Mouse (Mus musculus): ENCODE data around the gene Fbxl15. TPM values are rescaled to one million over a fixed set of nuclear protein-coding genes. Genes with fewer than 3 reads are reported as not detected.
A peak's percentile ranks its signal among the peaks of the same experiment; 100 is the strongest.

The Fbxl15 gene
- polyA plus RNA-seq, 1 experiment from 2014 or later: 55.6 TPM

- Histone ChIP-seq H3K4me2 (ENCODE audit: low read length) (no peak overlapping the region), H3K9ac (ENCODE audit: low read depth, low read length) (no peak overlapping the region), H3K4me1 (ENCODE audit: control insufficient read depth, insufficient read depth, low read depth, low read length) (peaks cover 7% of the 10 kb centered on the region), H3K9me3 (ENCODE audit: control insufficient read depth, low read length) (no peaks in the 10 kb centered on the region), H3K27me3 (replicated peaks; ENCODE audit: control insufficient read depth, insufficient read depth, low read length) (peaks cover 2% of the 10 kb centered on the region; the same call in 1 of the 2 replicates), H3K27ac (ENCODE audit: low read depth, low read length) (no peak overlapping the region), H3K36me3 (ENCODE audit: control insufficient read depth, insufficient read depth, low read length) (no peaks in the 10 kb centered on the region), H3K4me3 (ENCODE audit: low read length) (no peak overlapping the region)
- ATAC-seq: no peak
- WGBS: 41% methylated on average over 8 of the region's 8 CpGs
Measured at GRCm38 (mm10) chr19:46300294-46301045, 27.5 kb upstream of the Fbxl15 start.

GRCm38 (mm10) chr19:46302551-46302950 is 25.4 kb upstream of the Fbxl15 start:
- WGBS: 85% methylated on average over 4 of the region's 4 CpGs
- no peaks in the 10 kb centered on the region for H3K36me3 ChIP-seq (ENCODE audit: control insufficient read depth, insufficient read depth, low read length)
- no peak for ATAC-seq
- peaks cover 9% of the 10 kb centered on the region for H3K4me1 ChIP-seq (ENCODE audit: control insufficient read depth, insufficient read depth, low read depth, low read length)
- H3K9me3 ChIP-seq (ENCODE audit: control insufficient read depth, low read length): no peaks in the 10 kb centered on the region
- no peak overlapping the region for H3K9ac ChIP-seq (ENCODE audit: low read depth, low read length)
- H3K27ac ChIP-seq (ENCODE audit: low read depth, low read length): no peak overlapping the region
- H3K4me2 ChIP-seq (ENCODE audit: low read length): no peak overlapping the region
- no peak overlapping the region for H3K4me3 ChIP-seq (ENCODE audit: low read length)
- H3K27me3 ChIP-seq (replicated peaks; ENCODE audit: control insufficient read depth, insufficient read depth, low read length): peaks cover 11% of the 10 kb centered on the region

- Histone ChIP-seq H3K27ac (ENCODE audit: low read depth, low read length) (no peak overlapping the region), H3K9ac (ENCODE audit: low read depth, low read length) (no peak overlapping the region; the same call in 1 of the 2 replicates), H3K27me3 (replicated peaks; ENCODE audit: control insufficient read depth, insufficient read depth, low read length) (peaks cover 14% of the 10 kb centered on the region), H3K4me1 (ENCODE audit: control insufficient read depth, insufficient read depth, low read depth, low read length) (peaks cover 10% of the 10 kb centered on the region), H3K36me3 (ENCODE audit: control insufficient read depth, insufficient read depth, low read length) (no peaks in the 10 kb centered on the region), H3K4me3 (ENCODE audit: low read length) (peak overlapping the region; percentile 50), H3K4me2 (ENCODE audit: low read length) (peak overlapping the region; percentile 96), H3K9me3 (ENCODE audit: control insufficient read depth, low read length) (no peaks in the 10 kb centered on the region)
- 55% methylated on average over 18 of the region's 18 CpGs for WGBS
- no peak for ATAC-seq
Measured at GRCm38 (mm10) chr19:46303251-46304215, 24.5 kb upstream of the Fbxl15 start.

GRCm38 (mm10) chr19:46304216-46304841 is 23.7 kb upstream of the Fbxl15 start, which contains the start of gene Nfkb2:
Gene Nfkb2 (plus strand): TSS chr19:46304320.
- H3K4me1 ChIP-seq (ENCODE audit: control insufficient read depth, insufficient read depth, low read depth, low read length): peaks cover 14% of the 10 kb centered on the region
- H3K4me2 ChIP-seq (ENCODE audit: low read length): peak within 1 kb of the TSS; percentile 96
- H3K9me3 ChIP-seq (ENCODE audit: control insufficient read depth, low read length): no peaks in the 10 kb centered on the region
- H3K36me3 ChIP-seq (ENCODE audit: control insufficient read depth, insufficient read depth, low read length): no peaks in the 10 kb centered on the region
- peak; percentile 84 for ATAC-seq
- H3K4me3 ChIP-seq (ENCODE audit: low read length): peak within 1 kb of the TSS; percentile 50
- under 1% methylated on average over 39 of the region's 39 CpGs for WGBS
- H3K9ac ChIP-seq (ENCODE audit: low read depth, low read length): peak within 1 kb of the TSS; percentile 64
- peak within 1 kb of the TSS; percentile 66; the same call in 1 of the 2 replicates for H3K27ac ChIP-seq (ENCODE audit: low read depth, low read length)
- H3K27me3 ChIP-seq (replicated peaks; ENCODE audit: control insufficient read depth, insufficient read depth, low read length): peaks cover 14% of the 10 kb centered on the region

GRCm38 (mm10) chr19:46304908-46305333 is 23.1 kb upstream of the Fbxl15 start:
- H3K27ac ChIP-seq (ENCODE audit: low read depth, low read length): no peak overlapping the region; the same call in 1 of the 2 replicates
- H3K4me1 ChIP-seq (ENCODE audit: control insufficient read depth, insufficient read depth, low read depth, low read length): peaks cover 14% of the 10 kb centered on the region
- WGBS: under 1% methylated on average over 33 of the region's 34 CpGs
- H3K9me3 ChIP-seq (ENCODE audit: control insufficient read depth, low read length): no peaks in the 10 kb centered on the region
- ATAC-seq: 0 out of 2 replicates have a peak, but pooled peaks have one; percentile 1
- H3K4me2 ChIP-seq (ENCODE audit: low read length): peak overlapping the region; percentile 96
- peak overlapping the region; percentile 50 for H3K4me3 ChIP-seq (ENCODE audit: low read length)
- no peaks in the 10 kb centered on the region for H3K36me3 ChIP-seq (ENCODE audit: control insufficient read depth, insufficient read depth, low read length)
- H3K9ac ChIP-seq (ENCODE audit: low read depth, low read length): peak overlapping the region; percentile 64
- H3K27me3 ChIP-seq (replicated peaks; ENCODE audit: control insufficient read depth, insufficient read depth, low read length): peaks cover 14% of the 10 kb centered on the region

GRCm38 (mm10) chr19:46305432-46306267 is 22.3 kb upstream of the Fbxl15 start:
- Histone ChIP-seq H3K27me3 (replicated peaks; ENCODE audit: control insufficient read depth, insufficient read depth, low read length) (peaks cover 14% of the 10 kb centered on the region), H3K4me2 (ENCODE audit: low read length) (peak overlapping the region; percentile 96), H3K27ac (ENCODE audit: low read depth, low read length) (no peak overlapping the region), H3K9ac (ENCODE audit: low read depth, low read length) (peak overlapping the region; percentile 64), H3K4me3 (ENCODE audit: low read length) (peak overlapping the region; percentile 50), H3K36me3 (ENCODE audit: control insufficient read depth, insufficient read depth, low read length) (no peaks in the 10 kb centered on the region), H3K9me3 (ENCODE audit: control insufficient read depth, low read length) (no peaks in the 10 kb centered on the region), H3K4me1 (ENCODE audit: control insufficient read depth, insufficient read depth, low read depth, low read length) (peaks cover 14% of the 10 kb centered on the region)
- under 1% methylated on average over 38 of the region's 43 CpGs for WGBS
- peak; percentile 35; the same call in 1 of the 2 replicates for ATAC-seq

- ATAC-seq: no peak
- H3K36me3 ChIP-seq (ENCODE audit: control insufficient read depth, insufficient read depth, low read length): peaks cover 2% of the 10 kb centered on the region; the same call in 1 of the 2 replicates
- H3K9ac ChIP-seq (ENCODE audit: low read depth, low read length): peak overlapping the region; percentile 64; the same call in 1 of the 2 replicates
- H3K4me3 ChIP-seq (ENCODE audit: low read length): no peak overlapping the region
- H3K27me3 ChIP-seq (replicated peaks; ENCODE audit: control insufficient read depth, insufficient read depth, low read length): peaks cover 14% of the 10 kb centered on the region
- 55% methylated on average over 5 of the region's 5 CpGs for WGBS
- H3K27ac ChIP-seq (ENCODE audit: low read depth, low read length): no peak overlapping the region
- H3K4me2 ChIP-seq (ENCODE audit: low read length): peak overlapping the region; percentile 96
- no peaks in the 10 kb centered on the region for H3K9me3 ChIP-seq (ENCODE audit: control insufficient read depth, low read length)
- peaks cover 14% of the 10 kb centered on the region for H3K4me1 ChIP-seq (ENCODE audit: control insufficient read depth, insufficient read depth, low read depth, low read length)
Measured at GRCm38 (mm10) chr19:46306268-46306610, 21.7 kb upstream of the Fbxl15 start.

GRCm38 (mm10) chr19:46306751-46307289 is 21.2 kb upstream of the Fbxl15 start:
- H3K27me3 ChIP-seq (replicated peaks; ENCODE audit: control insufficient read depth, insufficient read depth, low read length): peaks cover 14% of the 10 kb centered on the region
- WGBS: 87% methylated on average over 9 of the region's 9 CpGs
- H3K4me3 ChIP-seq (ENCODE audit: low read length): no peak overlapping the region
- H3K4me2 ChIP-seq (ENCODE audit: low read length): no peak overlapping the region
- H3K36me3 ChIP-seq (ENCODE audit: control insufficient read depth, insufficient read depth, low read length): peaks cover 6% of the 10 kb centered on the region; the same call in 1 of the 2 replicates
- H3K4me1 ChIP-seq (ENCODE audit: control insufficient read depth, insufficient read depth, low read depth, low read length): peaks cover 14% of the 10 kb centered on the region
- H3K9me3 ChIP-seq (ENCODE audit: control insufficient read depth, low read length): no peaks in the 10 kb centered on the region
- no peak overlapping the region for H3K9ac ChIP-seq (ENCODE audit: low read depth, low read length)
- no peak overlapping the region for H3K27ac ChIP-seq (ENCODE audit: low read depth, low read length)
- no peak for ATAC-seq

Data from hindbrain, embryonic 16.5 days (tissue).